Mouse (Mus musculus): ENCODE data around the gene Elavl1.
"Not testable (repeated sequence)": the region's sequence is repeated elsewhere in the genome, so short reads cannot be mapped to it uniquely, and the experiment has no call there.

Gene Elavl1

DNA sequence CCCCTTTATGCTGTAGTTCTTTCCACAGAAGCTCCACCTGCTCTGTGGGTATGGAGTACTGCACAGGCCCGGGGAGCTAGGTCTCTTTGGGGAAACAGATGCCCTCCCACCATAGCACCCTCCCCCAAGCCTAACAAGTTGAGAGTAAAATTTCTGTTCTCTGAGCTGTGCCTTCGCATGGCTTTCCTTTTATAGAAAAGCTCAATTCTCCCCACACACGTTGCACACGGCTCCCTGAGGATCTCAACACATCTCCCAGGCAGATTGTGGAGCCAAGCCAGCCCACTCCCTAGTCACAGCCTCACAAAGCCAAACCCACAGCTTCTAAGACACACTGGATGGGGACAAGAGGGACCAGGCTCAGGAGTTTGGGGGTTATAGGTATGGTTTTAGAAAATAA, 68.3 kb downstream of the Elavl1 start:
- DNase-seq, result peak; percentile 84

GRCm38 (mm10) chr8:4255471-4255870, 69.7 kb downstream of the Elavl1 start:
- DNase-seq, result not testable (repeated sequence)

DNA sequence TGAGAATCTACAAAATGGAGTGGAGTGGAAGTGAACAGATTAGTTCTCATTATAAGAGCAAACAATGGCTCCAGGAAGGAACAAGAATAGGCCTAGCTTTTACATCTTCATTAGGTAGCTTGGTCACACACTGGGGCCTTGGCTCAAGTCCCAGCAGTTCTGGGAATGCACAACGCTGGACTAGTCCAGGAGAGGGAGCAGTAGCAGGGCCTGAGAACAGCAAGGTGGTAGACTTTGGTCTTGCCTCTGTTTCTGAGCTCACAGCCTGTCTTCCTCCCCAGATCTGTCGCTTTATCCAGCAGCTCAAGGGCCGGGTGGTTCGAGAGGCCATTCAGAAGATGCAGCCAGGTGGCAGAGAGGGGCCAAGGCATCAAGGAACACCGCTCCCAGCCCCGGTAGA, 71.2 kb downstream of the Elavl1 start:
- peak; percentile 70 for DNase-seq

- peak; percentile 96 for DNase-seq
Measured at GRCm38 (mm10) chr8:4252934-4253841, 72.0 kb downstream of the Elavl1 start, which contains the start of gene Snapc2. Gene Snapc2, plus strand, starts transcription at chr8:4253080.

- no peak for DNase-seq
Measured at GRCm38 (mm10) chr8:4252116-4252760, 73.0 kb downstream of the Elavl1 start.

GRCm38 (mm10) chr8:4250306-4250970, 74.8 kb downstream of the Elavl1 start:
- DNase-seq, result peak; percentile 93

GRCm38 (mm10) chr8:4249213-4249612, 76.0 kb downstream of the Elavl1 start:
- no peak for DNase-seq

DNA sequence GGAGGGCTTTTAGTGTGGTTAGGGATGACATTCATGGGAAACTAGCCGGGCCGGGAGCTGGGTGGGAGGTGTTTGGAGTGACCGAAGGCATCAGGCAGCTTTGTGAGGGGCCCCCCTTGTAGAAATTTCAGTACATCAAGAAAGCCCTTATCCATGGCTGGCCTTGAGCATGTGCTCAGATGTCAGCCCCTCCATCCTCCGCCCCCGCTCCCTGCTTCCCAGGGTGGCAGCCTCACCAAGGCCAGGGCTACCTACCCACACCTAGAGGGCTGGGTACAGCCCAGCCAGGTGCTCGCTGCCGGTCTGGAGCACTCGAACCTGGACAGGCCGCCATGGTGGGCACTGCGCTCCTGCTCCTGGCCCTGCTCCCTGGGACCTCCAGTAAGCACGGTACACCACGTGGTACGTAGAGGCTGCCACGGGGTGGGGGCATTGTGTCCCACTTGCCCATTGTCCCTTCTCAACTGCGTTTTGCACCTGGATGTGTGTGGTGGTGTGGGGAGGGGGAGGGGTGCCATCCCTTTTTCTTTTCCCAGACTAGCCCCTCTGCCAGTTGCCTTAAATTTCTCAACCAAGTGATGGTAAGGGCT, 77.2 kb downstream of the Elavl1 start, which contains the start of gene Tgfbr3l:
TSS of gene Tgfbr3l (plus strand) at position 264 of the 590 bp plus-strand sequence.
- no peak for DNase-seq

- DNase-seq, result no peak
Measured at GRCm38 (mm10) chr8:4247241-4247640, 78.0 kb downstream of the Elavl1 start.

GRCm38 (mm10) chr8:4245737-4246136, 79.5 kb downstream of the Elavl1 start:
- no peak for DNase-seq

GRCm38 (mm10) chr8:4245061-4245460, 80.2 kb downstream of the Elavl1 start:
- no peak for DNase-seq

GRCm38 (mm10) chr8:4239193-4239890, 85.9 kb downstream of the Elavl1 start:
- DNase-seq, result no peak

DNA sequence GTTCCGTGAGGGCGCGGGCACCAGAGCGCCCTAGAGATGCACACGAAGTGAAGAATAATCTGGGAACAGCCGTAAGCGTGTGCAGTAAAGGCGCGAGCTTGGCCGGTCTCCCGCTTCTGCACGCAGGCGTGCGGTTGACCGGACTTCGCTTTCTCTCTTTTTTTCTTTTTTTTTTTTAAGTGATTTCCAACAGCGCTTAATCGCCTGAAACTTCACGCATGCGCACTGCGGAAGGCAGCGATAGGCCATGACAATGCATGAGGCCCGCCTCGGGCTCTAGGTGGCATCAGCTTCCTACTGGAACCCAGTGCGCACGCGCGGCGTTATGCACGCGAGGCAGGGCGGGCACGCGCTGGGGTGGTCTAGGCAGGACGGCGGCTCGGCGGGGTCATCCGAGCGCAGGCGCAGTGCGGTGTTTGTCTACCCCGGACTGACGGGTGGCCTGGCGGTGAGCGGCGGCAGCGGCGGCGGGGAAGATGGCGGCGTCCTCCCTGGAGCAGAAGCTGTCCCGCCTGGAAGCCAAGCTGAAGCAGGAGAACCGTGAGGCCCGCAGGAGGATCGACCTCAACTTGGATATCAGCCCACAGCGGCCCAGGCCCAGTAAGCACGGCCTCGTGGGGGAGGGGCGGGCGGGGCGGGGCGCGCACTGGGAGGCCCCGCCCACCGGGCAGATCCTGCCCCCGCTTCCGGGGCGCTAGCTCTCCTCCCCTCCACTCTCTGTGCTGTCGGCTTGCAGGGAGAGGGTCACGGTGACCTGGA, 86.6 kb downstream of the Elavl1 start, which contains the start of the genes Map2k7 and Gm49320:
TSS of gene Map2k7 (plus strand) at position 307 of the 759 bp plus-strand sequence.
TSS of gene Gm49320 (plus strand) at position 432 of the 759 bp plus-strand sequence.
- peak; percentile 100 for DNase-seq

DNA sequence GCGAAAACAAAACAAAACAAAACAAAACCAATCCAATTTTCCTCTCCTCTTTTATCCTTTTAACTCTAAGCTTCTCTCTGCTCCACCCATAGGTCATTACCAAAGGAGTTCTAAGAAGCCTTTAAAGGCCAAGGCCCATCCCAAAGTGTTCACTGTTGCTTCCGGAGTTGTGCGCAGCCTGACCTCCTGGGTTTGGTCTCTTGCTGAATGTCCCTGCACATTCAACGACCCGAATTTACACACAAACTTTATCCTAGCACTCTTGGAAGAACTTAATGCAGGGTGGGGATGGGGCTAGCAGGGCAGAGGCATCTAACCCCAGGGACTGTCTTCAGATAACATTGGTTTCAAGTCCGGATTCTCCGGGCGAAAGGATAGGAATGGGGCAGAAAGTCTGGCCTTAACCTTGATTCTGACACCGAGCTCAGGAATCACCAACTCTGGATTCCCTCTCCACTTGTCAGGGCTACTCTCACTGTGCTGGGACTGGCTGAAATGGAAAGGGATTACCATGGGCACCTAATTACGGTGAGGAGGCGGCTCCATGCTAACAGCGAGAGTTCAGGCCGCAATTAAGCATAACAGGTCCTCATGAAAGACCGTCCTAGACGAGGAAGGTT, 87.3 kb downstream of the Elavl1 start:
- no peak for DNase-seq
